ENCODE assay signal across 10 mouse cellular contexts in genomic region chr12:55626711-55627110, GRCm38 (mm10). TPM values are rescaled to one million over a fixed set of nuclear protein-coding genes. Genes with fewer than 3 reads are reported as not detected.
DNase-seq lines count a peak whose midpoint lies in the region; ATAC-seq and TF ChIP-seq lines count a peak whose summit lies in the region.
"Had no signal": no experiment of that assay in that cellular context is flagged by ENCODE, and none has a peak within 500 bp of the region (broad histone marks: within the 10 kb centered on the region; RNA-seq: fewer than 3 reads in every experiment).

No protein-coding gene starts in this region.

- no peaks in the 10 kb centered on the region for H3K4me1 ChIP-seq in intestine, postnatal 0 days (replicated peaks; ENCODE audit: control insufficient read depth, insufficient read depth, low read length)
- H3K4me1 ChIP-seq in intestine, embryonic 15.5 days (replicated peaks): no peaks in the 10 kb centered on the region
- no peaks in the 10 kb centered on the region for H3K4me1 ChIP-seq in thymus, adult 2 months (replicated peaks; ENCODE audit: control insufficient read depth, insufficient read depth, low read length)
- no peaks in the 10 kb centered on the region for H3K4me1 ChIP-seq in embryonic fibroblast, embryonic 13.5 days (ENCODE audit: control insufficient read depth, insufficient read depth, low read length)

- peak; percentile 71 for TF ChIP-seq CTCF in intestine, postnatal 0 days (IDR thresholded peaks at IDR 0.05; ENCODE audit: low read depth)
- no peak for TF ChIP-seq CTCF in thymus, adult 2 months (IDR thresholded peaks at IDR 0.05; ENCODE audit: borderline replicate concordance, control insufficient read depth, extremely low read depth, insufficient read depth, low read length, poor library complexity)
- peak; percentile 20; the same call in 1 of the 2 replicates for TF ChIP-seq CTCF in embryonic fibroblast, embryonic 13.5 days (IDR thresholded peaks at IDR 0.05; ENCODE audit: borderline replicate concordance, insufficient read depth, low read length)

- DNase-seq in thymus, adult 2 months: peak; percentile 6
- no peak for DNase-seq in thymus, adult 18-20 months
- DNase-seq in spleen, adult 18-20 months: no peak
- no peak for DNase-seq in urinary bladder, postnatal 25 days (ENCODE audit: low spot score)
- DNase-seq: gastrocnemius, postnatal 25 days had no signal

- 51% methylated on average over 4 of the region's 4 CpGs for WGBS in intestine, postnatal 0 days
- WGBS in intestine, embryonic 15.5 days: 51% methylated on average over 4 of the region's 4 CpGs
- WGBS in thymus, adult 2 months: 87% methylated on average over 4 of the region's 4 CpGs

- TF ChIP-seq POLR2A in thymus, adult 2 months (IDR thresholded peaks at IDR 0.05; ENCODE audit: control insufficient read depth, extremely low read depth, insufficient read depth, low read length, poor library complexity): no peak
- TF ChIP-seq POLR2A in embryonic fibroblast, embryonic 13.5 days (IDR thresholded peaks at IDR 0.05; ENCODE audit: low read depth, low read length): no peak

- no peaks in the 10 kb centered on the region for H3K27me3 ChIP-seq in intestine, postnatal 0 days (replicated peaks; ENCODE audit: control insufficient read depth, insufficient read depth, low read length)
- no peaks in the 10 kb centered on the region for H3K27me3 ChIP-seq in intestine, embryonic 15.5 days (replicated peaks)
- H3K27me3 ChIP-seq in thymus, adult 2 months (ENCODE audit: control insufficient read depth, insufficient read depth, low read length): no peaks in the 10 kb centered on the region

- no peaks in the 10 kb centered on the region for H3K9me3 ChIP-seq in intestine, postnatal 0 days (ENCODE audit: control insufficient read depth)
- no peaks in the 10 kb centered on the region for H3K9me3 ChIP-seq in intestine, embryonic 15.5 days

- ATAC-seq in intestine, postnatal 0 days: no peak
- ATAC-seq in intestine, embryonic 15.5 days: no peak
- ATAC-seq in megakaryocyte, adult 5-6 weeks (ENCODE audit: poor library complexity, severe bottlenecking): no peak

- no peak overlapping the region for H3K4me3 ChIP-seq in intestine, postnatal 0 days (ENCODE audit: low read depth, low read length)
- no peak overlapping the region for H3K4me3 ChIP-seq in intestine, embryonic 15.5 days (replicated peaks)
- no peak overlapping the region for H3K4me3 ChIP-seq in thymus, adult 2 months (ENCODE audit: control insufficient read depth, insufficient read depth, low read length)
- H3K4me3 ChIP-seq in embryonic fibroblast, embryonic 13.5 days (ENCODE audit: insufficient read depth, low read length): no peak overlapping the region

- no peak overlapping the region for H3K4me2 ChIP-seq in intestine, postnatal 0 days (replicated peaks; ENCODE audit: low read depth)
- no peak overlapping the region for H3K4me2 ChIP-seq in intestine, embryonic 15.5 days (replicated peaks)

- no peak overlapping the region for H3K27ac ChIP-seq in intestine, postnatal 0 days (ENCODE audit: low read depth, low read length)
- no peak overlapping the region for H3K27ac ChIP-seq in intestine, embryonic 15.5 days
- no peak overlapping the region for H3K27ac ChIP-seq in thymus, adult 2 months (ENCODE audit: control insufficient read depth, insufficient read depth, low read length)
- H3K27ac ChIP-seq in embryonic fibroblast, embryonic 13.5 days (ENCODE audit: insufficient read depth, low read length): no peak overlapping the region

- H3K36me3 ChIP-seq in intestine, postnatal 0 days (ENCODE audit: control insufficient read depth, insufficient read depth): no peaks in the 10 kb centered on the region
- no peaks in the 10 kb centered on the region for H3K36me3 ChIP-seq in intestine, embryonic 15.5 days
- no peaks in the 10 kb centered on the region for H3K36me3 ChIP-seq in thymus, adult 2 months (ENCODE audit: control insufficient read depth, insufficient read depth, low read length)

- no peak overlapping the region for H3K9ac ChIP-seq in intestine, postnatal 0 days (ENCODE audit: low read depth, low read length)
- no peak overlapping the region for H3K9ac ChIP-seq in intestine, embryonic 15.5 days

RNA-seq across cellular contexts. Expression of gene Insm2, which starts 27.5 kb away (rescaled TPM):
- 0.04 TPM in 1 of 2 replicates, not detected in the other for polyA plus RNA-seq in intestine, postnatal 0 days (2015; fragmentation: Nextera tagmentation; extraction: Ambion mirVana)
- 0.26 and 0.29 TPM in 2 replicates for polyA plus RNA-seq in intestine, embryonic 15.5 days (2015; fragmentation: Nextera tagmentation; extraction: Ambion mirVana)
- 0.03 and 0.10 TPM in 2 replicates for polyA plus RNA-seq in thymus, adult 2 months (2012; rRNA removed)
- polyA plus RNA-seq in embryonic fibroblast, embryonic 13.5 days (2011; ENCODE audit: insufficient read length, low read depth, missing spikeins): not detected in 2 replicates
- not detected in 2 replicates for total RNA-seq in megakaryocyte, adult 5-6 weeks (2015)
- not detected in 2 replicates for total RNA-seq in megakaryocyte, adult 5-6 weeks (2017)
- total RNA-seq: gastrocnemius, postnatal 25 days had no signal
- polyA plus RNA-seq: spleen, adult 2 months had no signal
